Mouse (Mus musculus) erythroblast, embryonic 14.5 days (primary cell): ENCODE data around the gene Bzw1.

Source experiments
- GATA1 ChIP-seq: IDR thresholded peaks from 2 replicates; pipeline ENCODE4 v1.6.1; 2012; ENCODE audit warnings: low read length, inconsistent platforms, mixed read lengths
- TAL1 ChIP-seq: IDR thresholded peaks from 3 replicates; pipeline ENCODE4 v1.6.1; 2012; ENCODE audit warnings: low read length, inconsistent platforms, mixed read lengths

- TF ChIP-seq TAL1, result no peak
- TF ChIP-seq GATA1, result no peak
Observed at GRCm38 (mm10) chr1:58424551-58424950, 31.9 kb downstream of the Bzw1 start.
